Mouse (Mus musculus) intestine, embryonic 14.5 days (tissue): ENCODE measurements around the gene Tbc1d10a. TPM values are rescaled to one million over a fixed set of nuclear protein-coding genes. Genes with fewer than 3 reads are reported as not detected.

ENCODE experiments used
- ATAC-seq: fragments of 200-750 bp; cut with Nextera tagmentation; replicated peaks from 2 replicates; pipeline ENCODE4 v1.8.0; 2017; ENCODE audit warnings: low read depth, moderate number of reproducible peaks, moderate TSS enrichment, moderate library complexity; ENCODE audit not compliant: low FRiP score, low TSS enrichment
- DNase-seq: peaks from one replicate; pipeline ENCODE4 v3.0.0-alpha.2; 2018; ENCODE audit warnings: low spot score
- H3K27ac ChIP-seq: fragments of 300-500 bp; sonication (generic); 2 replicates; pipeline ENCODE4 v1.5.1; 2014; ENCODE audit warnings: low read depth, mild to moderate bottlenecking, control low read depth
- H3K27me3 ChIP-seq: fragments of 300-500 bp; sonication (generic); replicated peaks from 2 replicates; pipeline ENCODE4 v1.6.1; 2014; ENCODE audit warnings: low read length, control low read depth; ENCODE audit not compliant: control insufficient read depth, insufficient read depth
- H3K36me3 ChIP-seq: fragments of 300-500 bp; sonication (generic); 2 replicates; pipeline ENCODE4 v1.6.1; 2014; ENCODE audit warnings: low read length, control low read depth; ENCODE audit not compliant: control insufficient read depth, insufficient read depth
- H3K4me1 ChIP-seq: fragments of 300-500 bp; sonication (generic); replicated peaks from 2 replicates; pipeline ENCODE4 v1.6.1; 2014; ENCODE audit warnings: low read length, control low read depth, mixed read lengths; ENCODE audit not compliant: control insufficient read depth, insufficient read depth
- H3K4me2 ChIP-seq: fragments of 300-500 bp; sonication (generic); 2 replicates; pipeline ENCODE4 v1.6.1; 2014; ENCODE audit warnings: low read length
- H3K4me3 ChIP-seq: fragments of 300-500 bp; sonication (generic); 2 replicates; pipeline ENCODE4 v1.5.1; 2014; ENCODE audit warnings: low read depth, low read length, control low read depth, mixed read lengths
- H3K9ac ChIP-seq: fragments of 300-500 bp; sonication (generic); 2 replicates; pipeline ENCODE4 v1.6.1; 2014; ENCODE audit warnings: mild to moderate bottlenecking, low read length
- H3K9me3 ChIP-seq: fragments of 300-500 bp; sonication (generic); 2 replicates; pipeline ENCODE4 v1.6.1; 2016; ENCODE audit warnings: low read length, control low read depth; ENCODE audit not compliant: control insufficient read depth
- WGBS: fragments of 180-500 bp; shearing (Covaris S2); extraction: QIAGEN DNeasy Blood & Tissue Kit; methylation state at CpG from one replicate; pipeline ENCODE4 v1.1.7; 2014; 5-methylcytosine and 5-hydroxymethylcytosine counted together
- polyA plus RNA-seq: library from polyadenylated mRNA; unstranded; fragments of >200 nt; fragmentation: Nextera tagmentation; extraction: Ambion mirVana; gene quantifications from 2 replicates; pipeline ENCODE4 v1.2.1, GENCODE M21; 2014

Tbc1d10a gene
- polyA plus RNA-seq, 1 experiment from 2014 or later: 20.1 TPM

GRCm38 (mm10) chr11:4203705-4204074 is 17.1 kb downstream of the Tbc1d10a start:
- ATAC-seq: no peak
- WGBS: 48% methylated on average over 2 of the region's 2 CpGs

GRCm38 (mm10) chr11:4205097-4205655 is 18.6 kb downstream of the Tbc1d10a start:
- Histone ChIP-seq H3K27me3 (no peaks in the 10 kb centered on the region), H3K9ac (no peak overlapping the region), H3K36me3 (peaks cover 26% of the 10 kb centered on the region), H3K4me3 (no peak overlapping the region), H3K4me1 (0 out of 2 replicates have a peak, but pooled peaks cover 4% of the 10 kb centered on the region), H3K9me3 (no peaks in the 10 kb centered on the region), H3K27ac (no peak overlapping the region), H3K4me2 (no peak overlapping the region)
- DNase-seq (no peak), ATAC-seq (no peak)
- 85% methylated on average over 5 of the region's 5 CpGs for WGBS

More at GRCm38 (mm10) chr11:4203705-4204074, 17.1 kb downstream of the Tbc1d10a start:
- 0 out of 2 replicates have a peak, but pooled peaks cover 4% of the 10 kb centered on the region for H3K4me1 ChIP-seq
- H3K4me3 ChIP-seq: no peak overlapping the region
- H3K27me3 ChIP-seq: no peaks in the 10 kb centered on the region
- H3K9ac ChIP-seq: no peak overlapping the region
- peaks cover 18% of the 10 kb centered on the region for H3K36me3 ChIP-seq
- no peak overlapping the region for H3K4me2 ChIP-seq
- H3K9me3 ChIP-seq: no peaks in the 10 kb centered on the region
- DNase-seq: no peak
- H3K27ac ChIP-seq: no peak overlapping the region

GRCm38 (mm10) chr11:4205951-4206350 is 19.4 kb downstream of the Tbc1d10a start:
- peaks cover 33% of the 10 kb centered on the region for H3K36me3 ChIP-seq
- 84% methylated on average over 7 of the region's 7 CpGs for WGBS

GRCm38 (mm10) chr11:4206563-4206962 is 20.0 kb downstream of the Tbc1d10a start:
- Histone ChIP-seq H3K9ac (no peak overlapping the region), H3K27ac (no peak overlapping the region), H3K4me1 (0 out of 2 replicates have a peak, but pooled peaks cover 4% of the 10 kb centered on the region), H3K36me3 (peaks cover 37% of the 10 kb centered on the region), H3K9me3 (no peaks in the 10 kb centered on the region), H3K27me3 (no peaks in the 10 kb centered on the region), H3K4me2 (no peak overlapping the region), H3K4me3 (no peak overlapping the region)
- DNase-seq (no peak), ATAC-seq (no peak)
- 68% methylated on average over 6 of the region's 6 CpGs for WGBS

More at GRCm38 (mm10) chr11:4205951-4206350, 19.4 kb downstream of the Tbc1d10a start:
- Histone ChIP-seq H3K4me2 (no peak overlapping the region), H3K9me3 (no peaks in the 10 kb centered on the region), H3K9ac (no peak overlapping the region), H3K4me1 (0 out of 2 replicates have a peak, but pooled peaks cover 4% of the 10 kb centered on the region), H3K27ac (no peak overlapping the region), H3K4me3 (no peak overlapping the region), H3K27me3 (no peaks in the 10 kb centered on the region)
- no peak for ATAC-seq
- DNase-seq: no peak

GRCm38 (mm10) chr11:4207655-4208054 is 21.1 kb downstream of the Tbc1d10a start:
- Histone ChIP-seq H3K27ac (no peak overlapping the region), H3K4me2 (no peak overlapping the region), H3K27me3 (no peaks in the 10 kb centered on the region), H3K36me3 (peaks cover 37% of the 10 kb centered on the region), H3K9ac (no peak overlapping the region), H3K4me1 (0 out of 2 replicates have a peak, but pooled peaks cover 4% of the 10 kb centered on the region), H3K4me3 (no peak overlapping the region), H3K9me3 (no peaks in the 10 kb centered on the region)
- WGBS: 91% methylated on average over 9 of the region's 9 CpGs
- ATAC-seq (no peak), DNase-seq (no peak)

GRCm38 (mm10) chr11:4209556-4209955 is 23.0 kb downstream of the Tbc1d10a start:
- Histone ChIP-seq H3K36me3 (peaks cover 46% of the 10 kb centered on the region), H3K9ac (no peak overlapping the region), H3K4me1 (no peaks in the 10 kb centered on the region), H3K27ac (no peak overlapping the region), H3K4me3 (no peak overlapping the region), H3K4me2 (no peak overlapping the region), H3K27me3 (no peaks in the 10 kb centered on the region), H3K9me3 (no peaks in the 10 kb centered on the region)
- 78% methylated on average over 5 of the region's 5 CpGs for WGBS
- ATAC-seq (no peak), DNase-seq (no peak)

- 42% methylated on average over 1 of the region's 1 CpGs for WGBS
Observed at GRCm38 (mm10) chr11:4210786-4211185, 24.2 kb downstream of the Tbc1d10a start.

GRCm38 (mm10) chr11:4213107-4213506 is 26.5 kb downstream of the Tbc1d10a start:
- H3K27me3 ChIP-seq: no peaks in the 10 kb centered on the region; the same call in 1 of the 2 replicates
- WGBS: 92% methylated on average over 10 of the region's 10 CpGs
- no peak overlapping the region for H3K9ac ChIP-seq
- no peak overlapping the region for H3K4me3 ChIP-seq
- ATAC-seq (no peak), DNase-seq (no peak)
- H3K4me2 ChIP-seq: no peak overlapping the region
- peaks cover 44% of the 10 kb centered on the region for H3K36me3 ChIP-seq
- no peaks in the 10 kb centered on the region for H3K4me1 ChIP-seq
- H3K27ac ChIP-seq: no peak overlapping the region
- 0 out of 2 replicates have a peak, but pooled peaks cover 3% of the 10 kb centered on the region for H3K9me3 ChIP-seq

More at GRCm38 (mm10) chr11:4210786-4211185, 24.2 kb downstream of the Tbc1d10a start:
- H3K4me1 ChIP-seq: no peaks in the 10 kb centered on the region
- H3K4me3 ChIP-seq: no peak overlapping the region
- peaks cover 54% of the 10 kb centered on the region for H3K36me3 ChIP-seq
- no peaks in the 10 kb centered on the region for H3K9me3 ChIP-seq
- H3K4me2 ChIP-seq: no peak overlapping the region
- H3K9ac ChIP-seq: no peak overlapping the region
- ATAC-seq (no peak), DNase-seq (no peak)
- no peaks in the 10 kb centered on the region for H3K27me3 ChIP-seq
- no peak overlapping the region for H3K27ac ChIP-seq

- no peak for DNase-seq
- Histone ChIP-seq H3K4me2 (no peak overlapping the region), H3K36me3 (peaks cover 34% of the 10 kb centered on the region), H3K27me3 (peaks cover 8% of the 10 kb centered on the region; the same call in 1 of the 2 replicates), H3K4me3 (no peak overlapping the region), H3K9ac (no peak overlapping the region), H3K27ac (no peak overlapping the region), H3K4me1 (peaks cover 3% of the 10 kb centered on the region; the same call in 1 of the 2 replicates), H3K9me3 (0 out of 2 replicates have a peak, but pooled peaks cover 3% of the 10 kb centered on the region)
- ATAC-seq: no peak
- 96% methylated on average over 14 of the region's 14 CpGs for WGBS
Observed at GRCm38 (mm10) chr11:4214572-4214971, 28.0 kb downstream of the Tbc1d10a start.
